Mouse (Mus musculus): ENCODE data around the gene Gm15140. TPM values are rescaled to one million over a fixed set of nuclear protein-coding genes. Genes with fewer than 3 reads are reported as not detected.
"Not testable (repeated sequence)": the region's sequence is repeated elsewhere in the genome, so short reads cannot be mapped to it uniquely, and the experiment has no call there.

Gene Gm15140
- not detected for total RNA-seq (2021)
- long read RNA-seq, experiment 1, result 0 reads
- long read RNA-seq, experiment 2, result 0 reads

DNA sequence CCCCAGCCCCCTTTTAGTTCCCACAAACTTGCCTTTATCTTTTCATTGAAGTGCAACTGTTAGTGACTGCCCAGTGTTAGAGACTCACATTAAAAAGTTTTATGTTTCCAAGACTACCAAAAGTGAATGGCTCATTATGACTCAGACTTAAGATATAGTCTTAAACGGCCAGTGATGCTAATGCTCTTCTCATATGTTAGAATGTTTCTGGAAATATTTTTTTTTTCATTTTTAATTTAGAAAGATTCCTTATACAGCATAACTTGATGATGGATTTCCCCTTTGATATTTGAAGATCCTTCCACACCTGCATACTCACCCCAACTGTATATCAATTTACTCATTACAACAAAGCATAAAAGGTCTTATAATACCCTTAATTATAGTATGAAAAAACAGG lies at the start of gene Gm15140:
Gene Gm15140, minus strand, starts transcription at position 101 of the 400 bp plus-strand sequence.
- not testable (repeated sequence) for DNase-seq (ENCODE audit: low spot score in 2 of 2)

Other genes starting within 250 kb of the Gm15140 start
- gene Samt1, start 108.0 kb downstream of the Gm15140 start, total RNA-seq (2021), result not detected
- not detected for gene 4921511M17Rik, start 86.9 kb downstream of the Gm15140 start, total RNA-seq (2021)
- gene Gm10057, start 65.6 kb downstream of the Gm15140 start, total RNA-seq (2021), result not detected
- not detected for gene 4930524N10Rik, start 222.7 kb upstream of the Gm15140 start, total RNA-seq (2021)